Mouse (Mus musculus): ENCODE measurements around the gene Wdr17. TPM values are rescaled to one million over a fixed set of nuclear protein-coding genes. Genes with fewer than 3 reads are reported as not detected.

Wdr17 gene
- polyA plus RNA-seq, 1 experiment = 1.5 TPM

DNA sequence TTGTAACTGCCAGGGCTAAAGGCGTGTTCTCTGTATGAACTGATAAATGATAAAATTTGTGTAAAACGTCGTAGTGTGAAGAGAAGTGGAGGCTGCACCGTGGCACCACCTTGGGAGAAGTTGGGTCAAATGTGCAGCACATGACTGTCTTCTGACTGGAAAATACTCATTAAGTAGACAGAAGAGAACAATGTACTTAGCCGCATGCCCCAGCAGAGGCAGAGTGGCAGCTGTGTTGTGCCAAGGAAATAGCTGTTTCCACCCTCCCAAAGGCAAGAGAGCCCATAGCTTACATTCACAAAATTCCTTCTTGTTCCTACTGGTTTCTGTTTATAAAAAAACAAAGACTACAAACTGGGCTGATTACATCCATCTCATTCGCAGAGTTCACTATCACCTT, 78.8 kb downstream of the Wdr17 start:
- H3K4me1 ChIP-seq (ENCODE audit: control insufficient read depth, insufficient read depth, low read length) = no peaks in the 10 kb centered on the region
- H3K27ac ChIP-seq (ENCODE audit: insufficient read depth, low read length) = no peak overlapping the region
- TF ChIP-seq CTCF (IDR thresholded peaks at IDR 0.05; ENCODE audit: borderline replicate concordance, insufficient read depth, low read length) (no peak), POLR2A (IDR thresholded peaks at IDR 0.05; ENCODE audit: low read depth, low read length) (no peak)
- no peak overlapping the region for H3K4me3 ChIP-seq (ENCODE audit: insufficient read depth, low read length)

DNA sequence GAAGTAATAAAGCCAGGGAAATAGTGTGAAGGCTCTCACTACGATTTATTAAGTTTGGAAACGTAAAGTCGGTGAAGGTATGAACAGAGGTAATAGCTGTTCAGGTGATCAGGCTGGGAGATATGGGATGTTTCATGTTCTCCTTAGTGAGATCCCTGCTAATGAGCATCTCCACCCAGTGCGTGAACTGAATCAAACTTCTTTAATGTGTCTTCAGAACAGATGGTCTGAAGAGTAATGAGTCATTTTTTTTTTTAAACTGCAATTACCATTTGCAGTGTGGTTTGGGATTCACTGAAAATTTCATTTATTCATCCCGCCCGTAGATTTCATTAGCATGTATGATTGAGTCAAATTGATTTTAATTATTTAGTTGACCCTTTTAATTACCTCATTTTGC, 80.8 kb downstream of the Wdr17 start:
- TF ChIP-seq CTCF (IDR thresholded peaks at IDR 0.05; ENCODE audit: borderline replicate concordance, insufficient read depth, low read length) (no peak), POLR2A (IDR thresholded peaks at IDR 0.05; ENCODE audit: low read depth, low read length) (no peak)
- Histone ChIP-seq H3K27ac (ENCODE audit: insufficient read depth, low read length) (no peak overlapping the region), H3K4me1 (ENCODE audit: control insufficient read depth, insufficient read depth, low read length) (no peaks in the 10 kb centered on the region), H3K4me3 (ENCODE audit: insufficient read depth, low read length) (no peak overlapping the region)

DNA sequence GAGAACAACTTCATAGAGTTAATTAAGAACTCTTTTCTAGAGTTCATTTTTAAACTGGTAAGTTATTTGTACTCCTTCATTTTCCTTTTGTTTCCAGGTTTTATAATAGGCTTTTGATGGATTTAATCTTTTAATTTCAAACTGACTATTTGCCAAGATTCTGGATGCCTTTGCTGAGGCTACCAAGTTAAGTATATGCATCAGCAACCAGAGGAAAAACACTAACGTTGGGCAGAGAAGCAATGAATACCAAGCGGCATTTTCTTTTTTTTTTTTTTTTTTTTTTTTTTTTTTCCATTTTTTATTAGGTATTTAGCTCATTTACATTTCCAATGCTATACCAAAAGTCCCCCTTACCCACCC, 94.3 kb downstream of the Wdr17 start:
- no peak overlapping the region for H3K27ac ChIP-seq (ENCODE audit: insufficient read depth, low read length)
- TF ChIP-seq POLR2A (IDR thresholded peaks at IDR 0.05; ENCODE audit: low read depth, low read length) (no peak), CTCF (IDR thresholded peaks at IDR 0.05; ENCODE audit: borderline replicate concordance, insufficient read depth, low read length) (no peak)

DNA sequence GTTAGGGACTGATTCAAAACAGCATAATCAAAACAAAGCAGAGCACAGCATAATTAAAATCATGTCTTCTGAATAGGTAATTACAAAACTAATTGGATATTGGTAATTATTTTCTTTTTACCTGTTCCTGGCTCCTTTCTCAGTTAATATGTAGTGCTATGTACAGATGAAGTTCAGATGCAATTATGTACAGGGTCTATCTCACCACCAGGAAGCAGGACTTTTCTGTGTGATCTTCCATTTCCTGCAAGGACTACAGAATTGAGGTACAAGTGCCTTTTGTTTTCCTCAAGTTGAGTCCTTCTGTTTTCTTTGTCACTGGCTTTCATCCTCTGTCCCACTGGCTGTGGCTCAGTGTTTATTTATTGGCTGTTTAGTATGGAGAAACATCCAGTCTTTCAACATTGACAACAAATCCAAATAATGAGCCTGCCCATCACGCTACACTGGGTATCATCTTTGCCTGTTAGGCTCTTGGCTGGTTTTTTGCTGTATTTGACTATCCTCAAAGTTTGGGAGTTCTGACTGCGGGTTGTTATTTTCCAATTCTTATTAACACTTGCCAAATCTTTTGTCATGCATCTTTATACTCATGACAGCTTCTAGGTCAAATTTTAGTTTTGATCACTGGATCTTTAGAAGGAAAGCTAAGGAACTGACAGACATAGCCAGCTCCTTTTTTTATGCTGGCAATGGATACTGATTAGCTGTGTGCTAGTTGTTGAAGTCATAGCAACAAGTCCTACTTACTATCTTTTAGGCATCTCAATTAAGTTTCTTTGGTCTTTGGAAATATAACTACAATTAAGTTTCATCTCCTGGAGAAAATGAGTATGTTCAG, 94.9 kb downstream of the Wdr17 start:
- no peaks in the 10 kb centered on the region for H3K4me1 ChIP-seq (ENCODE audit: control insufficient read depth, insufficient read depth, low read length)
- no peak overlapping the region for H3K4me3 ChIP-seq (ENCODE audit: insufficient read depth, low read length)
- no peak for TF ChIP-seq CTCF (IDR thresholded peaks at IDR 0.05; ENCODE audit: borderline replicate concordance, insufficient read depth, low read length)
- no peak for TF ChIP-seq POLR2A (IDR thresholded peaks at IDR 0.05; ENCODE audit: low read depth, low read length)
- no peak overlapping the region for H3K27ac ChIP-seq (ENCODE audit: insufficient read depth, low read length)

More for the DNA sequence above, 94.3 kb downstream of the Wdr17 start:
- no peaks in the 10 kb centered on the region for H3K4me1 ChIP-seq (ENCODE audit: control insufficient read depth, insufficient read depth, low read length)
- no peak overlapping the region for H3K4me3 ChIP-seq (ENCODE audit: insufficient read depth, low read length)

DNA sequence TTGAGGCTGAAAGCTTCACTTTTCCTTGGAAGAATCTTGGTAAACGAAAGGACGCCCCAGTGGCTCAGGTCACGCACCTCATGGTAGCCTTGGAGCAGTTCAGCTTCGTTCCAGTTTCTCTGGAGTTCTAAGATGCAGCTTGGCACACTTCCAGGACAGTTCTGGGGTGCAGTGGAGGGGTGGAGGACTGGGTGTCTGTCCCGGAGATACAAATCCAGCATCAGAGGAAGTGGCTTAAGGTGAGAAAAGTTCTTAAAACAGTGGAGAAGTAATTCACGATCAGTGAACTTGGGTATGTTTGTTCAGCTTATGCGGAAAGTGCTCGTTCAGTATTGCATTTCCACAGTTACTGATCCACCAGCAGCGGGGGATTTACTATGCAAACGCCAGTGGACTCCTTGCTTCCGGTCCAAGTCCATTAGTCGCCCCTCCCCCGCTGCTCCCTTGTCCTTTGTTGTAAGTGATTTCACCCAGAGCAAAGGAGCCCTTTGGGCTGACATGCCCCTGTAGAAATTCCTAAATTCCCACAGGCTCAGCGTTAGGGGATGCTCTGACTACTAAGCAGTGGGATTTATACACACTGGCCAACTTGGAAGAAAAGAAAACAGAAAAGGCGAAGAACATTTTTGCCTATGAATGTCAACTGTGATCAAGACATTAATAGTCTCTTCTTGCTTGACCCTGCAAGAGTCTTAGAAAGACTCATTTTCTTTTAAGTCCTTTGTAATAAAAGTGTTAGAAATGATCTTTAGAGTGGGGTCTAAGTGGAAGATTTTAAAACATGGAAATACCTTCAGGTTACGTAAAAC, 106.6 kb downstream of the Wdr17 start:
- TF ChIP-seq POLR2A (IDR thresholded peaks at IDR 0.05; ENCODE audit: low read depth, low read length) (no peak), CTCF (IDR thresholded peaks at IDR 0.05; ENCODE audit: borderline replicate concordance, insufficient read depth, low read length) (no peak)
- peak overlapping the region; percentile 26 for H3K4me3 ChIP-seq (ENCODE audit: insufficient read depth, low read length)
- H3K4me1 ChIP-seq (ENCODE audit: control insufficient read depth, insufficient read depth, low read length) = no peaks in the 10 kb centered on the region
- H3K27ac ChIP-seq (ENCODE audit: insufficient read depth, low read length) = no peak overlapping the region

DNA sequence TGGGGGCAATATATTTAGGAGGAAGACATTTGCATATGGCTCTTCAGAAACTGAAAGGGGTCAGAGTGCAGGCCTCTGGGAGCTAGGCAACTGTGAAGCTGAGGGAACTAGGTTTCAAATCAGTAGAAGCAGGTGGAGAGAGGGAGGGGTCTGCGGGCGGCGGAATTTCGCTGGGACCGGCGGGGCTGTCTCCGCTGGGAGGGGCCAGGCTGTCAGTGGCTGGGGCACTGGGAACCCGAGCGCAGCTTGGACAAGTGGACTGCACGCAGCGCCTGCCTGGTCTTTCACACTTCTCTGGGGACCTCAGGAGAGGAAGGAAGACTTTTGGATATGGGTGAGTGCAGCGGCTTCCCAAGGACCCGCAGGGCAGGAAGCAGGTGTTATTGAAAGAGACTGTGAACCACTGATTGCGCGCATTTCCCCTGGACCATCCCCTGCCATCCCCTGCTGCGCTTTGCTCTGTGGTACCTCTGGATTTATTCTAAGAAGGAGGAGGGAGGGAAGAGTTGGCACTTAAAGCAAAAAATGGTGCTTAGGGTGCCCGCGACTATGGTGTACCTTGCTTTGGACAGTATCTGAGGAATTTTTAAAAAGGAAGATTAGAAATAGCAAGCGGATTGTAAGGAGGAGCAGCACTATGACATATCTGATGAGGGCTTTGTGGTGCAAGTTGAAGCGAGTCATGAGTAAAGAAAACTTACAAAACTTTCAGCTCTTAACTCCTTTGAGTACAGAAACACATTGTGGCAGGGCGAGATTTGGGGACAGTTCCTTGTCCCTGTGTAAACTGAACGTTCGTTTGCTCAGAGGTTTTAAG, 107.5 kb downstream of the Wdr17 start:
- Histone ChIP-seq H3K27ac (ENCODE audit: insufficient read depth, low read length) (no peak overlapping the region), H3K4me1 (ENCODE audit: control insufficient read depth, insufficient read depth, low read length) (no peaks in the 10 kb centered on the region), H3K4me3 (ENCODE audit: insufficient read depth, low read length) (peak overlapping the region; percentile 26)
- TF ChIP-seq CTCF (IDR thresholded peaks at IDR 0.05; ENCODE audit: borderline replicate concordance, insufficient read depth, low read length) (no peak), POLR2A (IDR thresholded peaks at IDR 0.05; ENCODE audit: low read depth, low read length) (no peak)

DNA sequence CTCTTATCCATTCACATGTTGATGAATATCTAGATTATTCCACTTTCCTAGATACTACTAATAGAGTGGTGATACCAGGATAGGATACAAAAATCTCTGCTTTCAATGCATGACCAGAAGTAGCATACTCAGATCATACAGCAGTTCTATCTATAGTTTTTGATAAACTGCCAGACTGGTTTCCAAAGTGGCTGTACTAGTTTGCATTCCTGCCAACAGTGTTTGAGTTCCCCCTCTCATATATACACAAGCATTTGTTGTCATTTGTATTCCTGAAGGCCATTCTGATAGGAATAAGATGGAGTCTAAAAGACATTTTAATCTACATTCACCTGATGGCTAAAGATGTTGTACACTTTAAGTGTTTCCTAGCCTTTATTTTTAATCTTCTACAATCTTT, 110.0 kb downstream of the Wdr17 start:
- Histone ChIP-seq H3K27ac (ENCODE audit: insufficient read depth, low read length) (no peak overlapping the region), H3K4me3 (ENCODE audit: insufficient read depth, low read length) (no peak overlapping the region), H3K4me1 (ENCODE audit: control insufficient read depth, insufficient read depth, low read length) (no peaks in the 10 kb centered on the region)
- TF ChIP-seq CTCF (IDR thresholded peaks at IDR 0.05; ENCODE audit: borderline replicate concordance, insufficient read depth, low read length) (no peak), POLR2A (IDR thresholded peaks at IDR 0.05; ENCODE audit: low read depth, low read length) (no peak)

DNA sequence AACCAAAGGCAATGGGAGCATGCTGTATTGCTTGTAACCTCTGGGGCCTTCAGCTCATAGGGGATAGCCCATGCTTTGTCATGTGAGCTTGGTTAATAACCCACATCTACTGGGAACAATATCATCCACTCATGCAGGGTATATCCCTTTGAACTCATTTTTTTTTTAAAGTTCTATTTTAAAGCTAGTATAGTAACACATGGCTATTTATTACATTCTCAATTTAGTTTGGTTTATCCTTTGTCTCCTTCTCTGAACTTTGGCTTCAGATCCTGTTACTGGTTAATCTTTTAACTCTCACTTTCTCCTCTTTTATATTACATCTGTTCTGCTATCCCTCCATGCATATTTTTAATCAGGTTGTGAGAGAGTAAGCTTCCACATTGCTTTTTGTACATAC, 110.7 kb downstream of the Wdr17 start:
- Histone ChIP-seq H3K27ac (ENCODE audit: insufficient read depth, low read length) (no peak overlapping the region), H3K4me1 (ENCODE audit: control insufficient read depth, insufficient read depth, low read length) (no peaks in the 10 kb centered on the region), H3K4me3 (ENCODE audit: insufficient read depth, low read length) (no peak overlapping the region)
- TF ChIP-seq POLR2A (IDR thresholded peaks at IDR 0.05; ENCODE audit: low read depth, low read length) (no peak), CTCF (IDR thresholded peaks at IDR 0.05; ENCODE audit: borderline replicate concordance, insufficient read depth, low read length) (no peak)

DNA sequence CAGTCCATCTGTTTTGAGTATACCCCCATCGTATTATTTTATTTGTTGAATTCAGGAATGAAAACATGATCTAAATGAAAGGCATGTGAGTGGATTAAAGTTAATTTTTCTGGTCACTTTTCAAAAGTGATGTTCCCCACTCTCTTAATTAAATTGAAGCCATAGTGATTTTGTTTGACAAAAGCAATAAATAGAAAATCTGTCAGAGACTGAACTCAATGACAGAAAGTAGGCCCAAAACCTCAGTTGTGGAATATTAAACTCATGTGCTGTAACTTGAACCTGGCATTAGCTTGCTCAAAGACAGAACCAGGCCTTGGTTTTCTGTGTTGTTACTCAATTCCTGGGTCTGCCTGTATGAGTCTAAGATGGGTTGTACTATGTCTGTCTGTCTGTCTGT, 129.3 kb downstream of the Wdr17 start:
- no peak for TF ChIP-seq CTCF (IDR thresholded peaks at IDR 0.05; ENCODE audit: borderline replicate concordance, insufficient read depth, low read length)
- no peak overlapping the region for H3K4me3 ChIP-seq (ENCODE audit: insufficient read depth, low read length)
- H3K27ac ChIP-seq (ENCODE audit: insufficient read depth, low read length) = no peak overlapping the region
- no peaks in the 10 kb centered on the region for H3K4me1 ChIP-seq (ENCODE audit: control insufficient read depth, insufficient read depth, low read length)
